Mouse (Mus musculus) midbrain, embryonic 15.5 days (tissue): ENCODE data around the gene Fam162a. TPM values are rescaled to one million over a fixed set of nuclear protein-coding genes. Genes with fewer than 3 reads are reported as not detected.
"Not testable (repeated sequence)": the region's sequence is repeated elsewhere in the genome, so short reads cannot be mapped to it uniquely, and the experiment has no call there.

Experiments used
- ATAC-seq: fragments of 200-750 bp; cut with Nextera tagmentation; replicated peaks from 2 replicates; pipeline ENCODE4 v1.8.0; 2017; ENCODE audit warnings: moderate TSS enrichment
- H3K27ac ChIP-seq: fragments of 300-500 bp; sonication (generic); 2 replicates; pipeline ENCODE4 v1.5.1; 2015; ENCODE audit warnings: mild to moderate bottlenecking, inconsistent platforms
- H3K27me3 ChIP-seq: fragments of 300-500 bp; sonication (generic); replicated peaks from 2 replicates; pipeline ENCODE4 v1.6.1; 2015; ENCODE audit warnings: inconsistent platforms
- H3K36me3 ChIP-seq: fragments of 300-500 bp; sonication (generic); replicated peaks from 2 replicates; pipeline ENCODE4 v1.6.1; 2015; ENCODE audit warnings: inconsistent platforms
- H3K4me1 ChIP-seq: fragments of 300-500 bp; sonication (generic); 2 replicates; pipeline ENCODE4 v1.6.1; 2015; ENCODE audit warnings: inconsistent platforms
- H3K4me2 ChIP-seq: fragments of 300-500 bp; sonication (generic); 2 replicates; pipeline ENCODE4 v1.6.1; 2015; ENCODE audit warnings: inconsistent platforms, mild to moderate bottlenecking, moderate library complexity
- H3K4me3 ChIP-seq: fragments of 300-500 bp; sonication (generic); 2 replicates; pipeline ENCODE4 v1.5.1; 2015; ENCODE audit warnings: mild to moderate bottlenecking, inconsistent platforms
- H3K9ac ChIP-seq: fragments of 300-500 bp; sonication (generic); 2 replicates; pipeline ENCODE4 v1.6.1; 2015; ENCODE audit warnings: mild to moderate bottlenecking, inconsistent platforms
- H3K9me3 ChIP-seq: fragments of 300-500 bp; sonication (generic); 2 replicates; pipeline ENCODE4 v1.6.1; 2016; ENCODE audit warnings: inconsistent platforms
- WGBS: fragments of 180-500 bp; shearing (Covaris S2); methylation state at CpG from one replicate; pipeline ENCODE4 v1.1.7; 2015; ENCODE audit warnings: mixed read lengths; 5-methylcytosine and 5-hydroxymethylcytosine counted together
- polyA plus RNA-seq: library from polyadenylated mRNA; unstranded; fragments of >200 nt; fragmentation: Nextera tagmentation; extraction: Ambion mirVana; gene quantifications from 2 replicates; pipeline ENCODE4 v1.2.1, GENCODE M21; 2015

The Fam162a gene
- polyA plus RNA-seq, 1 experiment from 2014 or later, result 129 TPM

- Histone ChIP-seq H3K27ac (no peak overlapping the region), H3K4me1 (no peaks in the 10 kb centered on the region), H3K9me3 (no peaks in the 10 kb centered on the region), H3K36me3 (peaks cover 2% of the 10 kb centered on the region; the same call in 1 of the 2 replicates), H3K4me2 (no peak overlapping the region), H3K4me3 (no peak overlapping the region), H3K27me3 (no peaks in the 10 kb centered on the region), H3K9ac (no peak overlapping the region)
- 96% methylated on average over 3 of the region's 3 CpGs for WGBS
- ATAC-seq, result no peak
Observed at GRCm38 (mm10) chr16:36079916-36080315, 8.5 kb upstream of the Fam162a start.

GRCm38 (mm10) chr16:36074772-36075171 lies 3.4 kb upstream of the Fam162a start:
- no peak overlapping the region for H3K27ac ChIP-seq
- H3K4me1 ChIP-seq, result peaks cover 16% of the 10 kb centered on the region
- 97% methylated on average over 3 of the region's 3 CpGs for WGBS
- no peak overlapping the region for H3K4me3 ChIP-seq
- H3K4me2 ChIP-seq, result no peak overlapping the region
- no peaks in the 10 kb centered on the region for H3K36me3 ChIP-seq
- no peak for ATAC-seq
- H3K9me3 ChIP-seq, result no peaks in the 10 kb centered on the region
- H3K9ac ChIP-seq, result no peak overlapping the region
- no peaks in the 10 kb centered on the region for H3K27me3 ChIP-seq

- H3K27me3 ChIP-seq, result no peaks in the 10 kb centered on the region
- H3K4me3 ChIP-seq, result peak overlapping the region; percentile 81
- no peaks in the 10 kb centered on the region for H3K36me3 ChIP-seq
- H3K9ac ChIP-seq, result peak overlapping the region; percentile 92
- H3K27ac ChIP-seq, result peak overlapping the region; percentile 98; the same call in 1 of the 2 replicates
- H3K4me1 ChIP-seq, result peaks cover 23% of the 10 kb centered on the region
- WGBS, result 31% methylated on average over 8 of the region's 8 CpGs
- no peaks in the 10 kb centered on the region for H3K9me3 ChIP-seq
- no peak for ATAC-seq
- H3K4me2 ChIP-seq, result peak overlapping the region; percentile 61
Observed at GRCm38 (mm10) chr16:36072410-36073011, 1.1 kb upstream of the Fam162a start.

- Histone ChIP-seq H3K27me3 (no peaks in the 10 kb centered on the region), H3K27ac (peak overlapping the region; percentile 98), H3K4me1 (peaks cover 23% of the 10 kb centered on the region), H3K9ac (peak overlapping the region; percentile 92), H3K36me3 (no peaks in the 10 kb centered on the region), H3K9me3 (no peaks in the 10 kb centered on the region), H3K4me2 (peak overlapping the region; percentile 61), H3K4me3 (peak overlapping the region; percentile 81)
- ATAC-seq, result no peak; the same call in none of the 2 replicates
- WGBS, result under 1% methylated on average over 16 of the region's 16 CpGs
Observed at GRCm38 (mm10) chr16:36071071-36071449, 334 bp downstream of the Fam162a start.

GRCm38 (mm10) chr16:36069819-36070575 lies 1.4 kb downstream of the Fam162a start:
- H3K36me3 ChIP-seq, result no peaks in the 10 kb centered on the region
- 34% methylated on average over 9 of the region's 9 CpGs for WGBS
- H3K4me3 ChIP-seq, result peak overlapping the region; percentile 81
- H3K9me3 ChIP-seq, result no peaks in the 10 kb centered on the region
- H3K27ac ChIP-seq, result no peak overlapping the region
- peaks cover 23% of the 10 kb centered on the region for H3K4me1 ChIP-seq
- no peaks in the 10 kb centered on the region for H3K27me3 ChIP-seq
- no peak overlapping the region for H3K9ac ChIP-seq
- peak overlapping the region; percentile 61 for H3K4me2 ChIP-seq
- no peak for ATAC-seq

- no peak overlapping the region for H3K4me3 ChIP-seq
- H3K4me1 ChIP-seq, result peaks cover 23% of the 10 kb centered on the region
- no peaks in the 10 kb centered on the region for H3K9me3 ChIP-seq
- H3K36me3 ChIP-seq, result no peaks in the 10 kb centered on the region
- ATAC-seq, result no peak
- 70% methylated on average over 3 of the region's 3 CpGs for WGBS
- no peak overlapping the region for H3K4me2 ChIP-seq
- H3K27ac ChIP-seq, result no peak overlapping the region
- H3K9ac ChIP-seq, result no peak overlapping the region
- no peaks in the 10 kb centered on the region for H3K27me3 ChIP-seq
Observed at GRCm38 (mm10) chr16:36068356-36068755, 3.0 kb downstream of the Fam162a start.

GRCm38 (mm10) chr16:36067694-36068093 lies 3.7 kb downstream of the Fam162a start:
- no peaks in the 10 kb centered on the region for H3K9me3 ChIP-seq
- no peak overlapping the region for H3K27ac ChIP-seq
- H3K27me3 ChIP-seq, result no peaks in the 10 kb centered on the region
- WGBS, result 74% methylated on average over 2 of the region's 2 CpGs
- H3K4me1 ChIP-seq, result peaks cover 20% of the 10 kb centered on the region
- no peak overlapping the region for H3K4me3 ChIP-seq
- no peak overlapping the region for H3K9ac ChIP-seq
- H3K4me2 ChIP-seq, result no peak overlapping the region
- H3K36me3 ChIP-seq, result no peaks in the 10 kb centered on the region
- no peak for ATAC-seq

- H3K36me3 ChIP-seq, result no peaks in the 10 kb centered on the region
- no peak overlapping the region for H3K9ac ChIP-seq
- no peak overlapping the region for H3K4me3 ChIP-seq
- no peaks in the 10 kb centered on the region for H3K9me3 ChIP-seq
- H3K27me3 ChIP-seq, result no peaks in the 10 kb centered on the region
- no peak overlapping the region for H3K4me2 ChIP-seq
- 90% methylated on average over 5 of the region's 5 CpGs for WGBS
- H3K4me1 ChIP-seq, result peaks cover 9% of the 10 kb centered on the region
- no peak overlapping the region for H3K27ac ChIP-seq
- no peak for ATAC-seq
Observed at GRCm38 (mm10) chr16:36064904-36065303, 6.5 kb downstream of the Fam162a start.

- Histone ChIP-seq H3K27me3 (no peaks in the 10 kb centered on the region), H3K9me3 (no peaks in the 10 kb centered on the region), H3K9ac (no peak overlapping the region), H3K4me2 (no peak overlapping the region), H3K4me1 (no peaks in the 10 kb centered on the region; the same call in 1 of the 2 replicates), H3K36me3 (no peaks in the 10 kb centered on the region), H3K27ac (no peak overlapping the region), H3K4me3 (no peak overlapping the region)
- no peak for ATAC-seq
- 84% methylated on average over 2 of the region's 2 CpGs for WGBS
Observed at GRCm38 (mm10) chr16:36063315-36063714, 8.1 kb downstream of the Fam162a start.

GRCm38 (mm10) chr16:36062534-36062933 lies 8.9 kb downstream of the Fam162a start:
- H3K4me3 ChIP-seq, H3K36me3 ChIP-seq, H3K9ac ChIP-seq, H3K4me2 ChIP-seq, H3K27me3 ChIP-seq, H3K4me1 ChIP-seq, H3K27ac ChIP-seq, ATAC-seq, H3K9me3 ChIP-seq: not testable (repeated sequence)
- WGBS, result 81% methylated on average over 1 of the region's 1 CpGs

GRCm38 (mm10) chr16:36057933-36058475 lies 13.4 kb downstream of the Fam162a start:
- Histone ChIP-seq H3K27ac (no peak overlapping the region), H3K27me3 (no peaks in the 10 kb centered on the region), H3K4me3 (no peak overlapping the region), H3K4me1 (no peaks in the 10 kb centered on the region), H3K9ac (no peak overlapping the region), H3K36me3 (no peaks in the 10 kb centered on the region), H3K9me3 (no peaks in the 10 kb centered on the region), H3K4me2 (no peak overlapping the region)
- no peak for ATAC-seq
- 86% methylated on average over 8 of the region's 8 CpGs for whole genome bisulfite sequencing

GRCm38 (mm10) chr16:36056416-36056815 lies 15.0 kb downstream of the Fam162a start:
- Histone ChIP-seq H3K36me3 (no peaks in the 10 kb centered on the region; the same call in 1 of the 2 replicates), H3K4me1 (no peaks in the 10 kb centered on the region), H3K4me2 (no peak overlapping the region), H3K9ac (no peak overlapping the region), H3K27me3 (no peaks in the 10 kb centered on the region), H3K9me3 (no peaks in the 10 kb centered on the region), H3K4me3 (no peak overlapping the region), H3K27ac (no peak overlapping the region)
- 88% methylated on average over 11 of the region's 11 CpGs for WGBS
- no peak for ATAC-seq
